Mouse (Mus musculus) adrenal gland, postnatal 10 days (tissue): ENCODE measurements around the gene Kcnh3. TPM values are rescaled to one million over a fixed set of nuclear protein-coding genes. Genes with fewer than 3 reads are reported as not detected.
"Not testable (repeated sequence)": the region's sequence is repeated elsewhere in the genome, so short reads cannot be mapped to it uniquely, and the experiment has no call there.

Source experiments
- DNase-seq: peaks from one replicate; pipeline ENCODE4 v3.0.0; 2021; ENCODE audit warnings: mixed read lengths
- total RNA-seq, 2 experiments: library from RNA; stranded (reverse); gene quantifications; 2 replicates each; pipeline ENCODE4 v1.2.3; 2021

Kcnh3 gene
- total RNA-seq, 2 experiments from 2014 or later = 1.6 to 1.8 TPM

- no peak for DNase-seq
These were observed 15.5 kb downstream of the Kcnh3 start for GRCm38 (mm10) chr15:99240129-99240528.

GRCm38 (mm10) chr15:99241249-99241648, 16.6 kb downstream of the Kcnh3 start:
- no peak for DNase-seq

GRCm38 (mm10) chr15:99242045-99242444, 17.4 kb downstream of the Kcnh3 start:
- no peak for DNase-seq

- not testable (repeated sequence) for DNase-seq
These were observed 22.1 kb downstream of the Kcnh3 start for GRCm38 (mm10) chr15:99246736-99247135.

GRCm38 (mm10) chr15:99248972-99249371, 24.3 kb downstream of the Kcnh3 start:
- DNase-seq = no peak

- no peak for DNase-seq
These were observed 25.3 kb downstream of the Kcnh3 start for GRCm38 (mm10) chr15:99249938-99250337.

- DNase-seq = peak; percentile 27
These were observed 26.4 kb downstream of the Kcnh3 start for GRCm38 (mm10) chr15:99251111-99251510.

GRCm38 (mm10) chr15:99251626-99252380, 27.1 kb downstream of the Kcnh3 start, which contains the start of gene Mcrs1:
Gene Mcrs1, minus strand, starts transcription at chr15:99251961.
- peak; percentile 96 for DNase-seq

- DNase-seq = no peak
These were observed 27.9 kb downstream of the Kcnh3 start for GRCm38 (mm10) chr15:99252381-99253174.

GRCm38 (mm10) chr15:99253175-99253479, 28.5 kb downstream of the Kcnh3 start:
- DNase-seq = not testable (repeated sequence)

GRCm38 (mm10) chr15:99253772-99254171, 29.1 kb downstream of the Kcnh3 start:
- DNase-seq = no peak

GRCm38 (mm10) chr15:99254477-99255005, 29.9 kb downstream of the Kcnh3 start:
- no peak for DNase-seq

- no peak for DNase-seq
These were observed 30.6 kb downstream of the Kcnh3 start for GRCm38 (mm10) chr15:99255241-99255749.

- DNase-seq = no peak
These were observed 34.6 kb downstream of the Kcnh3 start for GRCm38 (mm10) chr15:99259167-99259729.

GRCm38 (mm10) chr15:99259730-99260252, 35.1 kb downstream of the Kcnh3 start:
- peak; percentile 84 for DNase-seq

- no peak for DNase-seq
These were observed 38.0 kb downstream of the Kcnh3 start for GRCm38 (mm10) chr15:99262702-99263101.

GRCm38 (mm10) chr15:99264363-99264762, 39.7 kb downstream of the Kcnh3 start:
- DNase-seq = no peak

- peak; percentile 78 for DNase-seq
These were observed 41.0 kb downstream of the Kcnh3 start for GRCm38 (mm10) chr15:99265679-99266078.

- DNase-seq = no peak
These were observed 51.4 kb downstream of the Kcnh3 start for GRCm38 (mm10) chr15:99276095-99276494.

GRCm38 (mm10) chr15:99278271-99278670, 53.6 kb downstream of the Kcnh3 start:
- DNase-seq = no peak

GRCm38 (mm10) chr15:99283456-99283855, 58.8 kb downstream of the Kcnh3 start:
- DNase-seq = no peak

- DNase-seq = peak; percentile 20
These were observed 60.0 kb downstream of the Kcnh3 start for GRCm38 (mm10) chr15:99284527-99285188.
